Comparison of ENCODE assay signal across 8 mouse cellular contexts in the genomic region with DNA sequence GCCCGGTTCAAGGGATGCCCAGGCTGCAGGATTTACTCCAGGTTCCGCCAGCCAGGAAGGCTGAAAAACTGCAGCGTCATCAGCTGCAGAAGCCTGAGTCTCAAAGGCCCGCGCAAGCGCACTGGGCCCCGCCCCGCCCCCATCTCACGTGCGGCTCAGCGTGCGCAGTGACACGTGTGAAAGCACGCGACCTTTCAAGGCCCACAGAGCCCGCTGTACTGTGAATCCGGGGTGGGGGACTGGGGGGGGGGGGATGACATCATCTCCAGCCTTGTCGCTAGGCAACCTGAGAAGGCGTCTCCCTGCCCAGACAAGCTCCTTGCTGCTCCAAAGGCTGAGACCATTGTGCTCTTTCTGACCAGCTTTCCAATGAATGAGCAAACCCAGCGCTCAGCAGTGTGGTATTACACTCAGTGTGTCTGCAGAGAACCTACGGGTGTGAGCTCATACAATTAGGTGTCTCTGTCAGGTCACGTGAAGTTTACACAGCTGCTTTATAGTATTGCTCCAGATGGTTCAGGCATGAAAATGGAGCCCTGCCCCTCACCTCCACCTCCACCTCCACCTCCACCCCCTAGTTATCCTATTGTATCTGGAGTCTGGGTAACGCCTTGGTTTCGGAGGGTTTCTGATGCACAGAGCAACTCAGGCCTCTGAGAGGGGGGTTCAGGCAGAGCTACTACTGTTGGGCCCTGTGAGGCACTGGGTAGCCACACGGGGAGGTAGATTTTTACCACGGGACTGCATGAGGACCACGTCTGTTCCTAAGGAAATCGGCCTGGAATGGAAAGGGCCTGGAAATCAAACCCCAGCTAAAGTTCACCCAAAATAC. TPM values are rescaled to one million over a fixed set of nuclear protein-coding genes. Genes with fewer than 3 reads are reported as not detected.
DNase-seq lines count a peak whose midpoint lies in the region; ATAC-seq and TF ChIP-seq lines count a peak whose summit lies in the region.

No protein-coding gene starts in this region.

- H3K9ac ChIP-seq in forebrain, embryonic 12.5 days = peak overlapping the region; percentile 33; the same call in 1 of the 2 replicates
- H3K9ac ChIP-seq in heart, postnatal 0 days (replicated peaks; ENCODE audit: low read depth, low read length) = no peak overlapping the region
- H3K9ac ChIP-seq in liver, embryonic 14.5 days (replicated peaks) = no peak overlapping the region
- peak overlapping the region; percentile 38; the same call in 1 of the 2 replicates for H3K9ac ChIP-seq in stomach, embryonic 16.5 days (ENCODE audit: low read length)

- peak; percentile 80 for ATAC-seq in CD4-positive, CD25-positive, alpha-beta regulatory T cell, adult 4 months
- peak; percentile 94 for ATAC-seq in forebrain, embryonic 12.5 days (ENCODE audit: low FRiP score)
- peak; percentile 91 for ATAC-seq in heart, postnatal 0 days (ENCODE audit: insufficient read depth, low read depth)
- ATAC-seq in liver, embryonic 14.5 days (ENCODE audit: insufficient read depth) = peak; percentile 67
- peak; percentile 93 for ATAC-seq in stomach, embryonic 16.5 days (ENCODE audit: insufficient read depth, low FRiP score)

- peak; percentile 98 for TF ChIP-seq EP300 in heart, postnatal 0 days (IDR thresholded peaks at IDR 0.05; ENCODE audit: low read depth)
- TF ChIP-seq EP300 in liver, embryonic 14.5 days (IDR thresholded peaks at IDR 0.05; ENCODE audit: low read depth) = no peak

- no peaks in the 10 kb centered on the region for H3K36me3 ChIP-seq in forebrain, embryonic 12.5 days (replicated peaks)
- H3K36me3 ChIP-seq in heart, postnatal 0 days (replicated peaks; ENCODE audit: control insufficient read depth, insufficient read depth, low read length) = peaks cover 14% of the 10 kb centered on the region; the same call in 1 of the 2 replicates
- H3K36me3 ChIP-seq in liver, embryonic 14.5 days (replicated peaks; ENCODE audit: control insufficient read depth, insufficient read depth, low read depth) = no peaks in the 10 kb centered on the region
- H3K36me3 ChIP-seq in stomach, embryonic 16.5 days (ENCODE audit: control insufficient read depth, insufficient read depth, low read length) = no peaks in the 10 kb centered on the region

- peaks cover 29% of the 10 kb centered on the region for H3K27me3 ChIP-seq in forebrain, embryonic 12.5 days
- no peaks in the 10 kb centered on the region for H3K27me3 ChIP-seq in heart, postnatal 0 days (ENCODE audit: control insufficient read depth, insufficient read depth, low read length)
- no peaks in the 10 kb centered on the region for H3K27me3 ChIP-seq in liver, embryonic 14.5 days (ENCODE audit: control insufficient read depth, insufficient read depth, low read length)
- 0 out of 2 replicates have a peak, but pooled peaks cover 2% of the 10 kb centered on the region for H3K27me3 ChIP-seq in stomach, embryonic 16.5 days (ENCODE audit: control insufficient read depth, insufficient read depth, low read length)

- H3K4me3 ChIP-seq in forebrain, embryonic 12.5 days (replicated peaks) = peak overlapping the region; percentile 25
- H3K4me3 ChIP-seq in heart, postnatal 0 days (ENCODE audit: low read depth, low read length) = peak overlapping the region; percentile 15; the same call in 1 of the 2 replicates
- no peak overlapping the region for H3K4me3 ChIP-seq in liver, embryonic 14.5 days (ENCODE audit: insufficient read depth in 1 of 2, low read depth in 2 of 2, low read length in 2 of 2)
- peak overlapping the region; percentile 28 for H3K4me3 ChIP-seq in stomach, embryonic 16.5 days (replicated peaks; ENCODE audit: low read length)

- TF ChIP-seq CTCF in heart, postnatal 0 days (IDR thresholded peaks at IDR 0.05; ENCODE audit: low read depth) = no peak
- TF ChIP-seq CTCF in liver, embryonic 14.5 days (IDR thresholded peaks at IDR 0.05; ENCODE audit: low read depth) = no peak

- 2% methylated on average over 28 of the region's 28 CpGs for WGBS in forebrain, embryonic 12.5 days
- 13% methylated on average over 28 of the region's 28 CpGs for WGBS in heart, postnatal 0 days
- WGBS in liver, embryonic 14.5 days (ENCODE audit: insufficient replicate concordance) = 18% methylated on average over 27 of the region's 28 CpGs
- WGBS in stomach, embryonic 16.5 days = 8% methylated on average over 27 of the region's 28 CpGs

- no peaks in the 10 kb centered on the region for H3K9me3 ChIP-seq in forebrain, embryonic 12.5 days
- H3K9me3 ChIP-seq in heart, postnatal 0 days (replicated peaks; ENCODE audit: control insufficient read depth, low read length) = no peaks in the 10 kb centered on the region
- no peaks in the 10 kb centered on the region for H3K9me3 ChIP-seq in liver, embryonic 14.5 days (ENCODE audit: control insufficient read depth, low read length)
- no peaks in the 10 kb centered on the region for H3K9me3 ChIP-seq in stomach, embryonic 16.5 days (replicated peaks; ENCODE audit: control insufficient read depth, low read length)

- H3K27ac ChIP-seq in forebrain, embryonic 12.5 days = peak overlapping the region; percentile 78
- peak overlapping the region; percentile 52 for H3K27ac ChIP-seq in heart, postnatal 0 days (ENCODE audit: low read depth)
- no peak overlapping the region for H3K27ac ChIP-seq in liver, embryonic 14.5 days
- H3K27ac ChIP-seq in stomach, embryonic 16.5 days (ENCODE audit: low read length) = peak overlapping the region; percentile 71

- H3K4me1 ChIP-seq in forebrain, embryonic 12.5 days = peaks cover 23% of the 10 kb centered on the region
- peaks cover 12% of the 10 kb centered on the region; the same call in 1 of the 2 replicates for H3K4me1 ChIP-seq in heart, postnatal 0 days (ENCODE audit: control insufficient read depth, insufficient read depth)
- 0 out of 4 replicates have a peak, but pooled peaks cover 0 to 3% of the 10 kb centered on the region in 2 experiments for H3K4me1 ChIP-seq in liver, embryonic 14.5 days (replicated peaks; ENCODE audit: control insufficient read depth in 2 of 2, insufficient read depth in 2 of 2, low read length in 1 of 2)
- H3K4me1 ChIP-seq in stomach, embryonic 16.5 days (ENCODE audit: control insufficient read depth, insufficient read depth, low read length) = peaks cover 13% of the 10 kb centered on the region

- H3K4me2 ChIP-seq in forebrain, embryonic 12.5 days = peak overlapping the region; percentile 46
- peak overlapping the region; percentile 53 for H3K4me2 ChIP-seq in heart, postnatal 0 days (ENCODE audit: low read depth, low read length)
- H3K4me2 ChIP-seq in liver, embryonic 14.5 days (ENCODE audit: low read depth) = peak overlapping the region; percentile 28
- peak overlapping the region; percentile 56 for H3K4me2 ChIP-seq in stomach, embryonic 16.5 days (ENCODE audit: low read depth, low read length)

- peak; percentile 75 for DNase-seq in c-Kit-positive CD71-positive TER-119-negative erythroid progenitor cells, embryonic 14.5 days (ENCODE audit: low read depth)
- DNase-seq in heart, postnatal 0 days (ENCODE audit: low spot score) = peak; percentile 92
- DNase-seq in kidney, postnatal 36 days = peak; percentile 96 to 97
- peak; percentile 51 to 60 (median 55) for DNase-seq in liver, embryonic 14.5 days (ENCODE audit: low read depth in 3 of 3, low spot score in 3 of 3)
- DNase-seq in neural tube, embryonic 10.5 days (ENCODE audit: extremely low spot score, low spot score) = peak; percentile 99

RNA-seq across cellular contexts. Expression of gene Bhlhe41, which starts 9.4 kb away (rescaled TPM):
- polyA plus RNA-seq in CD4-positive, CD25-positive, alpha-beta regulatory T cell, adult 4 months (2017; shearing (Covaris generic)) = under 1 TPM; 0.22 to 0.26 TPM
- 1.5 and 1.6 TPM in 2 replicates for polyA plus RNA-seq in forebrain, embryonic 12.5 days (2016; fragmentation: Nextera tagmentation; extraction: Ambion mirVana)
- 0.95 and 1.6 TPM in 2 replicates for total RNA-seq in heart, postnatal 0 days (2014; rRNA removed; ENCODE audit: low replicate concordance)
- 8.7 and 9.3 TPM in 2 replicates for polyA plus RNA-seq in heart, postnatal 0 days (2015; fragmentation: Nextera tagmentation; extraction: Ambion mirVana)
- 0.01 and 0.07 TPM in 2 replicates for polyA plus RNA-seq in liver, embryonic 14.5 days (2012; rRNA removed)
- 0.13 and 0.18 TPM in 2 replicates for polyA plus RNA-seq in liver, embryonic 14.5 days (2014; fragmentation: Nextera tagmentation; extraction: Ambion mirVana)
- 1.7 and 2.0 TPM in 2 replicates for polyA plus RNA-seq in stomach, embryonic 16.5 days (2015; fragmentation: Nextera tagmentation; extraction: Ambion mirVana)

Comparison
In these comparisons a context has a peak if more than half of its experiments do, and no peak if none do; other contexts are left out.
1. H3K4me3 ChIP-seq: peak in forebrain, embryonic 12.5 days (single experiment), heart, postnatal 0 days (single experiment) and stomach, embryonic 16.5 days (single experiment); none in liver, embryonic 14.5 days (0 of 2).
2. H3K9ac ChIP-seq: peak in forebrain, embryonic 12.5 days (single experiment) and stomach, embryonic 16.5 days (single experiment); none in heart, postnatal 0 days (single experiment) and liver, embryonic 14.5 days (single experiment).
3. Peak in every context shown above with its lines, with median percentiles within 50 percentile points of each other: ATAC-seq, DNase-seq and H3K4me2 ChIP-seq.